Mouse (Mus musculus): ENCODE data around the gene Aak1. TPM values are rescaled to one million over a fixed set of nuclear protein-coding genes. Genes with fewer than 3 reads are reported as not detected.

Gene Aak1
- polyA plus RNA-seq, 1 experiment from 2014 or later = 16.9 TPM

- ATAC-seq (ENCODE audit: insufficient number of reproducible peaks, insufficient read depth, low FRiP score, low TSS enrichment, low read depth) = no peak
- Histone ChIP-seq H3K9ac (no peak overlapping the region), H3K27me3 (peaks cover 12% of the 10 kb centered on the region)
Observed at GRCm38 (mm10) chr6:86819926-86820325, 29.4 kb upstream of the Aak1 start.

GRCm38 (mm10) chr6:86820690-86821089 lies 28.6 kb upstream of the Aak1 start:
- Histone ChIP-seq H3K4me3 (no peak overlapping the region), H3K27ac (no peak overlapping the region), H3K27me3 (peaks cover 12% of the 10 kb centered on the region), H3K36me3 (no peaks in the 10 kb centered on the region), H3K9ac (no peak overlapping the region), H3K9me3 (no peaks in the 10 kb centered on the region), H3K4me2 (no peak overlapping the region), H3K4me1 (peaks cover 12% of the 10 kb centered on the region)
- ATAC-seq (ENCODE audit: insufficient number of reproducible peaks, insufficient read depth, low FRiP score, low TSS enrichment, low read depth) = no peak
- WGBS = 63% methylated on average over 7 of the region's 7 CpGs

More at GRCm38 (mm10) chr6:86819926-86820325, 29.4 kb upstream of the Aak1 start:
- 71% methylated on average over 5 of the region's 5 CpGs for WGBS
- no peak overlapping the region for H3K4me2 ChIP-seq
- no peak overlapping the region for H3K4me3 ChIP-seq
- H3K9me3 ChIP-seq = no peaks in the 10 kb centered on the region
- H3K4me1 ChIP-seq = peaks cover 19% of the 10 kb centered on the region
- no peaks in the 10 kb centered on the region for H3K36me3 ChIP-seq
- no peak overlapping the region for H3K27ac ChIP-seq

GRCm38 (mm10) chr6:86822285-86823050 lies 26.8 kb upstream of the Aak1 start:
- Histone ChIP-seq H3K27ac (no peak overlapping the region), H3K9me3 (no peaks in the 10 kb centered on the region), H3K4me3 (peak overlapping the region; percentile 29), H3K4me2 (peak overlapping the region; percentile 58), H3K36me3 (no peaks in the 10 kb centered on the region), H3K4me1 (peaks cover 10% of the 10 kb centered on the region), H3K27me3 (peaks cover 12% of the 10 kb centered on the region), H3K9ac (peak overlapping the region; percentile 36; the same call in 1 of the 2 replicates)
- WGBS = 3% methylated on average over 19 of the region's 19 CpGs
- no peak for ATAC-seq (ENCODE audit: insufficient number of reproducible peaks, insufficient read depth, low FRiP score, low TSS enrichment, low read depth)

GRCm38 (mm10) chr6:86823051-86823431 lies 26.3 kb upstream of the Aak1 start:
- Histone ChIP-seq H3K9me3 (no peaks in the 10 kb centered on the region), H3K27ac (no peak overlapping the region), H3K9ac (no peak overlapping the region), H3K4me3 (peak overlapping the region; percentile 29; the same call in 1 of the 2 replicates), H3K27me3 (peaks cover 12% of the 10 kb centered on the region), H3K4me2 (peak overlapping the region; percentile 58), H3K4me1 (peaks cover 10% of the 10 kb centered on the region), H3K36me3 (no peaks in the 10 kb centered on the region)
- no peak for ATAC-seq (ENCODE audit: insufficient number of reproducible peaks, insufficient read depth, low FRiP score, low TSS enrichment, low read depth)
- WGBS = 29% methylated on average over 9 of the region's 9 CpGs

GRCm38 (mm10) chr6:86823824-86824223 lies 25.5 kb upstream of the Aak1 start:
- H3K4me1 ChIP-seq = peaks cover 10% of the 10 kb centered on the region
- H3K27ac ChIP-seq = no peak overlapping the region
- ATAC-seq (ENCODE audit: insufficient number of reproducible peaks, insufficient read depth, low FRiP score, low TSS enrichment, low read depth) = no peak
- no peaks in the 10 kb centered on the region for H3K9me3 ChIP-seq
- H3K4me2 ChIP-seq = no peak overlapping the region
- peaks cover 12% of the 10 kb centered on the region for H3K27me3 ChIP-seq
- H3K36me3 ChIP-seq = no peaks in the 10 kb centered on the region
- 40% methylated on average over 10 of the region's 10 CpGs for WGBS
- no peak overlapping the region for H3K4me3 ChIP-seq
- H3K9ac ChIP-seq = no peak overlapping the region

GRCm38 (mm10) chr6:86824401-86824800 lies 24.9 kb upstream of the Aak1 start:
- 89% methylated on average over 7 of the region's 7 CpGs for WGBS
- Histone ChIP-seq H3K4me3 (no peak overlapping the region), H3K27ac (no peak overlapping the region), H3K27me3 (peaks cover 12% of the 10 kb centered on the region), H3K9me3 (no peaks in the 10 kb centered on the region), H3K9ac (no peak overlapping the region), H3K36me3 (no peaks in the 10 kb centered on the region), H3K4me2 (no peak overlapping the region), H3K4me1 (peaks cover 10% of the 10 kb centered on the region)
- ATAC-seq (ENCODE audit: insufficient number of reproducible peaks, insufficient read depth, low FRiP score, low TSS enrichment, low read depth) = no peak

GRCm38 (mm10) chr6:86827432-86827831 lies 21.9 kb upstream of the Aak1 start:
- H3K4me2 ChIP-seq = no peak overlapping the region
- no peak overlapping the region for H3K9ac ChIP-seq
- peaks cover 6% of the 10 kb centered on the region for H3K4me1 ChIP-seq
- 92% methylated on average over 2 of the region's 2 CpGs for WGBS
- no peak overlapping the region for H3K27ac ChIP-seq
- H3K9me3 ChIP-seq = no peaks in the 10 kb centered on the region
- peaks cover 8% of the 10 kb centered on the region for H3K27me3 ChIP-seq
- H3K36me3 ChIP-seq = no peaks in the 10 kb centered on the region
- no peak overlapping the region for H3K4me3 ChIP-seq
- no peak for ATAC-seq (ENCODE audit: insufficient number of reproducible peaks, insufficient read depth, low FRiP score, low TSS enrichment, low read depth)

- Histone ChIP-seq H3K4me1 (peaks cover 8% of the 10 kb centered on the region), H3K36me3 (no peaks in the 10 kb centered on the region), H3K27ac (no peak overlapping the region), H3K9ac (no peak overlapping the region), H3K4me3 (no peak overlapping the region), H3K9me3 (no peaks in the 10 kb centered on the region), H3K4me2 (no peak overlapping the region), H3K27me3 (no peaks in the 10 kb centered on the region)
- WGBS = 91% methylated on average over 6 of the region's 6 CpGs
- ATAC-seq (ENCODE audit: insufficient number of reproducible peaks, insufficient read depth, low FRiP score, low TSS enrichment, low read depth) = no peak
Observed at GRCm38 (mm10) chr6:86829768-86830167, 19.5 kb upstream of the Aak1 start.

- H3K4me3 ChIP-seq = no peak overlapping the region
- no peaks in the 10 kb centered on the region for H3K27me3 ChIP-seq
- H3K4me2 ChIP-seq = no peak overlapping the region
- no peaks in the 10 kb centered on the region for H3K36me3 ChIP-seq
- no peak overlapping the region for H3K27ac ChIP-seq
- H3K9ac ChIP-seq = no peak overlapping the region
- ATAC-seq (ENCODE audit: insufficient number of reproducible peaks, insufficient read depth, low FRiP score, low TSS enrichment, low read depth) = no peak
- H3K4me1 ChIP-seq = peaks cover 8% of the 10 kb centered on the region
- WGBS = 64% methylated on average over 10 of the region's 10 CpGs
- no peaks in the 10 kb centered on the region for H3K9me3 ChIP-seq
Observed at GRCm38 (mm10) chr6:86830738-86831500, 18.4 kb upstream of the Aak1 start.

DNA sequence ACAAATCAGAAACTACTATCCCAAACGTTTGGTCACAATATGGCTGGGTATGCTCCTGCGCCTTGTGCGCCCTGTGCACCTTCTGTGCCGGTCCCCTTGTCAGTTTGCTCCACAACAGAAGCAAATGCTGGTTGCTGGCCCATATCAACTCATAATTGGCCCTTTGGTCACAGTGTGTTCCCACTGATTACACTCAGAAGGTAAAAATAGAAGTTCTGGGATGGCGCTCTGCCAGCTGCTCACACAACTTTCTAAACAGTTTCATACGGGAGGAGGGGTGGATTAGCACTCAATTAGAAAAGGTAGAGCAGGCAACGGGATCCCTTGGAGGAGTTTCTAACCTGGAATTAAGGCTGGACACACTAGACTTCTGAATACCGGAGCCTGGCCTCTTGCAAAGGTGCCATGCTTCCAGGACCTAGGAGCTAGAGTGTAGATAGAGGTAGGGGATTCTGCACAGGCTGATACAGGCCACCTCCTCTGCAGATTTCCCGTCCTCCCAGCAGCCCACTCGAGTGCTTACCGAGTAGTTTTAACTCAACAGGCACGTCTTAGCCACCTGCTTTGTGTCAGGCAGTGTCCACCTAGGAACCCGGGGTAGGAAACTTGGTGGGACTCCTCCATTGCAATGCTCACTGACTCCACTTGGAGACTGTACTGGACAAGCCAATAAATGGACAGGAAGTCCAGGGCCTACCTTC lies 16.4 kb upstream of the Aak1 start:
- 71% methylated on average over 13 of the region's 13 CpGs for WGBS
- peaks cover 8% of the 10 kb centered on the region; the same call in 1 of the 2 replicates for H3K4me1 ChIP-seq
- no peaks in the 10 kb centered on the region for H3K27me3 ChIP-seq
- no peaks in the 10 kb centered on the region for H3K36me3 ChIP-seq
- H3K4me2 ChIP-seq = no peak overlapping the region
- no peak overlapping the region for H3K27ac ChIP-seq
- no peak overlapping the region for H3K9ac ChIP-seq
- ATAC-seq (ENCODE audit: insufficient number of reproducible peaks, insufficient read depth, low FRiP score, low TSS enrichment, low read depth) = no peak
- no peaks in the 10 kb centered on the region for H3K9me3 ChIP-seq
- H3K4me3 ChIP-seq = no peak overlapping the region

GRCm38 (mm10) chr6:86839089-86839488 lies 10.2 kb upstream of the Aak1 start:
- H3K27me3 ChIP-seq = no peaks in the 10 kb centered on the region
- no peak overlapping the region for H3K27ac ChIP-seq
- no peak for ATAC-seq (ENCODE audit: insufficient number of reproducible peaks, insufficient read depth, low FRiP score, low TSS enrichment, low read depth)
- no peaks in the 10 kb centered on the region for H3K36me3 ChIP-seq
- WGBS = 78% methylated on average over 2 of the region's 2 CpGs
- H3K9ac ChIP-seq = no peak overlapping the region
- no peaks in the 10 kb centered on the region for H3K4me1 ChIP-seq
- no peaks in the 10 kb centered on the region for H3K9me3 ChIP-seq
- no peak overlapping the region for H3K4me3 ChIP-seq
- H3K4me2 ChIP-seq = no peak overlapping the region

All from embryonic facial prominence, embryonic 13.5 days (tissue).